Mouse (Mus musculus): ENCODE measurements around the gene Trpv5.
A peak's percentile ranks its signal among the peaks of the same experiment; 100 is the strongest.

Gene Trpv5

DNA sequence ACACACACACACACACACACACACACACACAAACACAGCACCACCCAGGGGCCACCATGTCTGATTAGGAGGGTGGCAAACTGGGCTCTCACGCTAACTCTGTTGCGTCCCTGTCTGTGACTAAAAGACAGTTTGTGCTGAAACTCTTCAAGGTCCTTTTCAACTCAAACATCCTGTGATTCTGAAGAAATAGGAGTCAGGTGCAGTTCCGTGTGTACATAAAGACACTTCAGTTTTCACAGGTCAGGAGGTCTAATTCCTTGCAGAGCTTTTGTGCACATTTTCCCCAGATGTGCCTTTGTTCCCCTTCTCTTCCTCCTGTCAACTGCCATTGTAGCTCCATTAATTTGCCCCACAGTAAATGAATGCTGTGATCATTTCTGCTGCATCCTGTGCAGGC, 40.1 kb downstream of the Trpv5 start:
- DNase-seq (ENCODE audit: inconsistent ontology term): no peak

DNA sequence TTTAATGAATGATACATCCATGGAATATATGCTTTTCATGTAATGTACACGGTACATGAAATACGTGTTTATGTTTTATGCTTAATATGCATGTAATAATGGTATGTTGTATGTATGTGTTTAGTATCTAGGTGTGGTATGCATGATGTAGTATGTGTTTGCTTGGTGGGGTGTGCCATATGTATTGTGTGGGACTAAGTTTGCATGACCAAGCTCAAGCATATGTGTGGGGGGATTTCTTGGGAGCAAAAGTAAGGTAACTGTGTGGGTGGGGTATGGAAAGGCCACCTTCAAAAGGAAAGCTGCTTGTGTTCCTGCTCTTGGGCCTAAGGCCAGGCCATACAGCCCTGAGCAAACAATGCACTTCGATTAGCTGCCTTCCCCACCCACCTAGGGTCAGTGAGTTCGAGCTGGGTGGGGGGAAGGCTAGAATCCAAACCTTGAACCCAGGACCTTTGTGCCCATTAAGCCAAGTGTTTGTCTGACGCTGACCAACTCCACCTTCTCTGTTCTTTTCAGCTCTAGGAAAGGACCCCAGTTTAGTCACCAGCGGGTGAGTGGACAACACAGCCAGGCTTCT, 42.6 kb downstream of the Trpv5 start:
- DNase-seq (ENCODE audit: inconsistent ontology term): no peak

DNA sequence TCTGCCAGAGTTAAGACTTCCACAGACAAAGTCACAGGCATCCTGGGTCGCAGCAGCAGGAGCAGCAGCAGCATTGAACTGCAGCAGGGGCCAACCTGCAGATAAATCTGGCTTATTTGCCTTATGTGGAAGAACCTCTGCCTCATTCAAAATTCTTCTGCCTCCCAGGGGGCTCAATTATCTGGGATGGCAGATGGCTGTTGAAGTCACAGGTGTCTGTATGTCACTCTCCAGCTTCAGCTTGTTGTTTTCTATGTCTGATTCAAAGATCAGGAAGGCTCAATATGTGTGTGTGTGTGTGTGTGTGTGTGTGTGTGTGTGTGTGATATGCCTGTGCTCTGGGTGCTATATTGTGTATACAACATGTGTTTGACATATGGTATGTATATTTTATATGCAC, 43.2 kb downstream of the Trpv5 start:
- no peak for DNase-seq (ENCODE audit: inconsistent ontology term)

DNA sequence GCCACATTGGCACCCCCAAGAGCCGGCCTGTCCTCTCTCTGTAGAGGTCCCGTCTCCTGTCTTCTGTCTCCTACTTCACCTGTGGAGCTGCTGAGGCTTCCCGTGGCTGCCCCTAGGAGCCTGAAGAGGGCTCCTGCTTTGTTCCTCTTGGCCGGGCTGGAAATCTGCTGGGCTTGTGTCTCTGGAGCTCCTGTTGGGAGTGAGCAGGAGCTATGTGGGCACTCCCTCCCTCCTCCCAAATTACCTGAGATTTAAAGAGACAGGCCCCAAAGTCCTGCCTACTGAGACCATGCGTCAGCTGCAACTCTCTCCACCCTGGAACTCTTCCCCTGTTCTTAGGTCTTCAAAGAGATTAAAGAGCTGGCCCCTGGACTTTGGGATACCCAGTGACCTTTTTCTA, 44.4 kb downstream of the Trpv5 start, which contains the start of gene Trpv6:
Gene Trpv6, minus strand, starts transcription at position 228 of the 400 bp plus-strand sequence.
- DNase-seq (ENCODE audit: inconsistent ontology term): no peak

DNA sequence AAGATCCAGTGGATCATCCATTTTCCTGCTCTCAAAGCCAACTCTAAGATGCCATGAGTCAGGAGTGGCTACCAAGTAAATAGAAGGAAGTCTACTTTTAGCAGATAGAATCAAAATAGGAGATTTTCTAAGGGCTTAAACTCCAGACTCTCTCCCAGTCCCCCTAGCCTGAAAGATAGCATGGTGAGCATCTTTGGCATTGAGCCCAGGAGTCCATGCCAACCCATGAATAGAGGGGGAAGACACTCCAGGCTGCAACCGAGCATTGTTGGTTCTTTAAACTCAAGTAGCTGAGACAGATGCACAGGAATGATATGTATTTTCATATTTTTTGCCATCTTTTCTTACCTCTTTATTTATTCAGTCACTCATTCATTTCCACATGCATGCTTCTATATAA, 45.4 kb downstream of the Trpv5 start:
- no peak for DNase-seq (ENCODE audit: inconsistent ontology term)

DNA sequence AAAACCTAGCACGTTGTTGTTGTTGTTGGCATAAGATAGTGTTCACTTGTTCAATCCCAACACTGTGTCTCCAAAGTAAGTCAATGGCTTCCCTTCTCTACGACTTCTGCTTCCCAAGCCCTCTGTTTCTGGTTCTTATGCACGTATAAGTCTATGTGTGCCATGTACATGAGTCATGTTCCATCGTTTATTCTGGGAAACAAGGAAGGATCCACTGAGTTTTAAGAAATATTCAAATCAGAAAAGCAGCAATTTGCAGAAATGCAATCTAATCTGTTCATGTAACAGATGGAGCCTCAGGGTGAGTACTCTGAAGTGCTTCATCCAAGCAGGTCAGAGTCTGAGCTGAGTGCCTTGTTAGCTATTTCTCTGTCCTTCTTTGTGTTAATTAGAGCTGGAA, 49.0 kb downstream of the Trpv5 start:
- no peak for DNase-seq (ENCODE audit: inconsistent ontology term)

DNA sequence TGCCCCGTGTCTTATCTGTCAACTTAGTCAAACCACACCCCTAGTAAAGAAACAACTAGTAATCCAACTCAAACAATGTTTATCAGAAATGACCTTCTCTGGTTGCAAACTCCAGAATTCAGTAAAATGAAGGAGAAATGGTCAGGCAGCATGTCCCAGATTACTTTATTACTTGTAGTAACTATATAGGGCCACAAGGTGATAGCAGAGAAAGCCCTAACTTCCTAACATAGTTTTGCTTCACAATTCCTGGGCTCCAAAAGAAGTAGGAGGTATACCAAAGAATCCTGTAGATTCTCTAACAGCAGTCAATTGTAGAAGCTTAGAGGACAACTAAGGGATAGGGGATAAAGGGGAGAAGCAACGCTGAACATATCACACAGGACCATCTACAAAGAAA, 49.8 kb downstream of the Trpv5 start:
- DNase-seq (ENCODE audit: inconsistent ontology term): no peak

DNA sequence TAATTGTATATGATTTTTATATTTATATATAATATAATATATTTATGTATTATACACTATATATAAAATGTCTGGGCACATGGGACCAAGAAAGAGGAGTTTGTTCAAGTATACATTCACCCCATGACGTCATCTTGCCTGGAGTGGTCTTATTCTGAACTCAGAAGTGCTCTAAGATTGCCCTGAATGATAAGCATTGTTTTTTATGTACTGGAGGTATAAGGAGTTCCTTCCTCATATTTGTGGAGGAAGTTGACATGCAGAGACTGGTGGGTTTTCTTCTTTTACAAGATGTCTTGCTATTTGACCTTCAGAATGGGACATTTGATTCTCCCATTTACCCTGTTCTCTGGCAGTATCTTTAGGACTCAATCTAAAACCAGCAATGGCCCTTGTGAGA, 52.4 kb downstream of the Trpv5 start:
- DNase-seq (ENCODE audit: inconsistent ontology term): no peak

DNA sequence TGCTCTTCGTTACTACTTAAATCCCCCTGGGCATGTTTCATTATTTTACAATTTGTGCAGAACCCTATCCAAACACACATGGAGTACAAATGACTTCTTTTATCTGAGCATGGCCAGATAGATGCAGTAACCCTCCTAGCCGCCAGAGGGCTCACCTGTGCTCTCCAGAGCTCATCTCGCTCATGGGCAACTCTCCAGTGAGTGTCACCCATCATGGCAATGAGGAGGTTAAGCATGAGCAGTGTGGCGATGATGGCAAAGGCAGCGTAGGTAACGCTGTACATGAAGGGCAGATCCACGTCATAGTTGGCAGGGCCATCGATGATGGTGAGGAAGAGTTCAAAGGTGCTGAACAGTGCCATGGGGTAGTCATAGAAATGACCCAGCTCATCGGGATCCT, 57.9 kb downstream of the Trpv5 start:
- DNase-seq (ENCODE audit: inconsistent ontology term): no peak

DNA sequence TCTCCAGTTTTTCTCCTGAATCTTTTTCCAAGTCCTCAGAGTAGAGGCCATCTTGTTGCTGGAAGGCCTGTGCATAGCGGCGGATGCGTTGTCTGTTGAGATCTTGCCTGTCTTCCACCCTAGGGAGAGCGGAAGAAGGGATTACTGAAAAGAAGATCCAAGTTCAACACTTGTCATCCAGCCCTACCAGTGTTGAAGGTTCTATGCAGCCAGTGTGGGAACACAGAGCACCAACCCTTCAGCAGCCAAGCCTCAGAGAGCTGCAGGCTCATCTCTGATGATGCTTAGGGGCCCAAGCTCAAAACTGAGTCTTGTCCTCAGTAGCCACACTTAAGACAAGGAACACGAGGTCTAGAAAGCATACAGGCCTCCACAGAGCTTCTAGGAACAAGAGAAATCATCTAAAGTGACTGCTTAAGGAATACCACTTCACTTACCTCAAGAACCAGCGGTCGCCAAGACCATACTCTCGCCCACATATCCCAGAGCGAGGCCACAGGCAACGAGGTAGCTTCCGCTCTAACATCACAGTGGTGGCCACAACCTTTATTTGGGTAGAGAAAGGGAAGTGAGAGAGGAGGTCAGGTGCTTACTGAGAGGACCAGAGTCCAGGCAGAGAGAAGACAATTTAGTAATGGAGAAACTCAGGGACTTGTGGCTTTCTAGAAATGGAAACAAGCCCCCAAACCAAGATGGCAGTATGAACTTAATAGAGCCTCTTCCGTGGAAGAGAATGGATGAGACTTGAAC, 59.2 kb downstream of the Trpv5 start:
- no peak for DNase-seq (ENCODE audit: inconsistent ontology term)

DNA sequence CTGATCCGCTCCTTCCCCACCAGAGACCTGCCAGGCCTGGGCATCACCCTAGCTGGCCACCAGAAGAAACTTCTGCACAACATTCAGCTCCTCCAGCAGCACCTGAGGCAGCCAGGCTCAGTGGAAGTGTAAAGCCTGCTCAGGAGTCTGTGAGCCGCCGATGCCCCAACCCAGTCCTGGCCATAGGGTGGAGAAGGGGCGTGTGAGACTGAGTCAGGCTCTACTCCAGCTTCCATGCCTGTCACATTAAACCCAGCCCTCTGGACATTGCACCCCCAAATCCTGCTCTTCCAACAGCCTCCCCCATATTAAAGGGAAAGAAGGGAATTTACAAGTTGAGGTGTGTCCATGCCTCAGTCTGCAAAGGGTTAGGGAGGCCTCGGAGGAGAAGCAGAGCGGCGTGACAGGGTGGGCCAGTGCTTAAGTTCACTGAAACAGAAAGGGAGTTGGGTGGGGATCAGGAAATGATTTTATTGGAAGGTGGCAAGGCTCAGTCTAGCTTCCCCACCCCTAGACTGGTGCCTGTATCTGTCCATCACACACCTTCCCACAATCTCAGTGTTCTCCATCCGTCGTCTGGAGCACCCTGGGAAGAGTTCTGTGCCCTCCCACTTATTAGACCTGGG, 60.3 kb downstream of the Trpv5 start:
- DNase-seq (ENCODE audit: inconsistent ontology term): no peak

DNA sequence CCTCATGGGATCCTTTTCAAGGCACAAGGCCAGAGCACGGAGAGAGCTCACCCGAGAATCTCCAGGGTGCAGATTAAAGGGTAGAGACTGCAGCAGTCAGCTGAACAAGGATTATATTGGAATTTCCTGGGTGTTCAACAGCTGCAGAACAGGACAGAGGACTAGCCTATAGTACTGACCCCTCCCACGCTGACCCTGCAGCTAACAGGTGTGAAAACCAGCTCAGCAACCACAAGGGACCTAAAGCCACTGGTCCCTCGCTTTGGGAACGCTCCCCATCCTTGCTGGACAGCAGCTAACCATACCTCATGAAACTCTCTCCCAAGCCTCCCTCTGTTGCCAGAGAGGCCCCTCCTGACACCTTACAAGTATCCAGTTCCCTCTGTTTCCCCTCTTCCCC, 72.9 kb downstream of the Trpv5 start:
- no peak for DNase-seq (ENCODE audit: inconsistent ontology term)

DNA sequence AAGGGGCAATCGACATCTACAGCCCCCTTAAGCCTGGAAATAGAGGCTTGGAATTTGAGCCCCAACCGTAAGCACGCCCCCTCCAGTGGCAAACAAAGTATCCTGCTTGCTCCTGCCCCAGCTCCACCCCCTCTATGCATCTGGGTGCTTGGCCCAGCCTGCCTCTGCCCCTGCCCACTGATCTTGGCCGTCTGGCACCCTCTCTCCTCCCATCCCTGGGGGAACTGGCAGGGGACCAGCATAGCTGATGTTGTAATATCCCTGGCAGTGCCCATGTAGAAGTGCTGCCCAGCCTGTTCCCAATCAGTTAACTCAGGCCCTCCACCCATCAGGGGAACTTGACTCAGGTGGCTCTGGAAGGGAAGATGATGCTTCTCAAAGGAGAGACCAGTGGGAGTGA, 74.4 kb downstream of the Trpv5 start:
- DNase-seq (ENCODE audit: inconsistent ontology term): peak; percentile 77

DNA sequence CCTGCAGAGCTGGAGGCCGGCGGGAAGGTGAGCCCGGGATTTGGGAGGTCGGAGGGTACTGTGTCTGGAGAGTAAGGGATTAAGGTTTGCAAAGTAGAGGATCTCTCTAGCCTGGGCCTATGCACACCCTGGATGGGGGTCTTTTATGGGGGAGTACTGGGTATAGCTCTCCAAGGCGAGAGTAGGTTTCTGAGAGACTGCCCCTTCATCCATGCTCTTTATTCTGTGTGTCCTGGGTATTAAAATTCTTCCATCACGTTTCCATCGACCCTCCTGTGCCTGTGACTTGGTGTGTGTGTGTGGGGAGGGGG, 74.8 kb downstream of the Trpv5 start:
- no peak for DNase-seq (ENCODE audit: inconsistent ontology term)

DNA sequence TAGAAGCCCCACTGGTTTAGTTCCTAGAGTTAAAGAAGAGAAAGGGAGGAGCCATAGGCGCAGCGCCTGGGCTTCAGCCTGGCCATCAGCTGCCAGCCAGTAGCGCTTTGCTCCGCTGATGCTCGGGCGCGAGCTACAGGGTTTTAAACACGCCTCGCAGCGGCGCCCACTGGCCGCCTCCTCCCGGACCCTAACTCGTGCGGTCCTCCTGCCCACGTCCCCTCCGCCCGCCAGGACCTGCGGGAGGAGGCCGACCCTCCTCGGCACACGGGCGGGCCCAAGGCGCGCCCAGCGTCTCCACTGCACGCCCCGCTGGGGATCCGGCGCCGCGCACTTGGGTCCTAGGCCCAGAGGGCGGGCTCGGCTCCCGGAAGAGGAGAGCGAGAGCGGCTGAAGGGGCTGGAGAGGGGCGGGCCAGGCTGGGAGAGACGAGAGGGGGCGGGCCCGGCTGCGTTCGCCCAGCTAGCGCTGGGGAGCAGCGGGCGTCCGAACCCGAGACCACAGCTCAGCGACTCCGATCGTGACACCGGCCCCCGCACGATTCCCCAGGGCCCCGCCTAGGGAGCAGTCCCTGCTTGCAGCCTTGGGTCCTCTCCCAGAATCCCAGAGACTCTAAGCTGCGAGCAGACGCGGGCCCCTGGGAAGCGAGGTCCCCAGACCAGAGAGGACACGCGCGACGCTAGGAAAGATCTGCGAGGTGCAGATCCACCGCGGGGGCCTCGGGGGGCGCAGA, 75.3 kb downstream of the Trpv5 start, which contains the start of gene Ephb6:
Gene Ephb6, plus strand, starts transcription at position 422 of the 733 bp plus-strand sequence.
- peak; percentile 93 for DNase-seq (ENCODE audit: inconsistent ontology term)

DNA sequence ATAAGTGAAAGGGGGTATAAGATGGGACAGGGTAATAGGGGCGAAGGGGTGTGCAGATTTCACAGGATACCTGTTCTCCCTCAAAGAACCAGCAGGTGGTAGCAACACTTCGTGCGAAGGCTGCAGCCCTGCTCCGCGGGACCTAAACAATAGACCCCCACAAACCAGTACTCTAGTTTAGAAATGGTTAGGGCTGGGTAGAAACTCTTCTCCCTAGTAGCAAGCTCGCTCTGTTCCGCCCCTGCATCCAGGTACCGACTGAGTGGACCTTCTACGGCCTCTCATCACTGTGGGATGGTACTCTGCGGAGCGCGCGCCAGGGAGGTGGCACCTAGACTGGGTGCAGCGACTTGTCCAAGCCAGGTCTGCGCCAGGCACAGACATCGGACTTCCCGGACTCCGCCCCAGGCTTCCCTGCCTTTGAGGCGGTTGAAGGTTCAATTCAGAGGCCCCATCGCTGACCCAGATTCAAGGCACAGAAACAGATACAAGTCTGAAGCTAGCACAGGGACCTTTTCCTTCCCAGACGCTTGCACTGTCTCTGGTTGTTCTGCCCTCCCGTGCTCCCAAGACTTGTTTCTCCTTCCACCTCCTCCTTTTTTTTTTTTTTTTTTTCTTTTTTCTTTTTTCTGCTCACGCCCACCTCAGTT, 76.0 kb downstream of the Trpv5 start:
- DNase-seq (ENCODE audit: inconsistent ontology term): no peak

All from Muller cell, postnatal 12 days (primary cell).